Mouse (Mus musculus): ENCODE measurements at regions not wholly inside any gene's neighbourhood (a gene's known extent, or its start where the extent isn't known, plus 50 kb on each side); places are given as distances from the start of the nearest gene placed in this dataset.

DNA sequence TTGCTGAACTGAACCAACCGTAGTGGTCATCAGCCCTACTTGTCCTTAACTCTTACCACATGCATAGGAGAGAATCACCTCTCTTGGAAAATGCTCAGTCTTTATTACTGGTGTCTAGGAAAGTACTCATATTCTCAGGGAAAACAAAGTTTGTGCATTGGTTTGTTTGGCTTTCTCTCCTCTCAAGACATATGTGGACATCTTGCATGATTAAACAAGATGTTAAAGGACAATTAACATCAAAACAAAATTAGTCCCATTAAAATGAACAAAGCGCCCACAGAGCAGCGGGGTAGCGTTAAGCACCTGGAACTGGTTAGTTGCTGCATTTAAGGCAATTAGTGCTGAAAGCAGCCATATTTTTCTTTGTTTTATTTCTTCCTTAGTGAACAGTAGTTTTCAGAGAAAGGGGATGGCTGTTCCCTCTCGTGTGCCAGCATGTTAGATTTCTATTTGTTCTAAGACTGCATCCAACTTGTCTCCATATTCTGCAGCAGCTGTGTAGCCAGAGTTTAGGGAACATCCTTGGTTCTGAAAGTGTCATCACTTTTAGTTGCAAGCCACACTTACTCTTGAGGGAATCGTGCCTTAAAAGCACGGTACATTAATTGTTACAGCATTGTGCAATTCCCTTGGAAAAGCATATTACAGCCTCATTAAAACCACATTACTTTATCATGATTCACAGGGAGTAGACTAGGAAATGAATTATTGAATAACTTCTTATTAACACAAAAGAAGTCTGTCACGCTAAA is 137.7 kb downstream of the Ube2u start:
- no peak for DNase-seq

DNA sequence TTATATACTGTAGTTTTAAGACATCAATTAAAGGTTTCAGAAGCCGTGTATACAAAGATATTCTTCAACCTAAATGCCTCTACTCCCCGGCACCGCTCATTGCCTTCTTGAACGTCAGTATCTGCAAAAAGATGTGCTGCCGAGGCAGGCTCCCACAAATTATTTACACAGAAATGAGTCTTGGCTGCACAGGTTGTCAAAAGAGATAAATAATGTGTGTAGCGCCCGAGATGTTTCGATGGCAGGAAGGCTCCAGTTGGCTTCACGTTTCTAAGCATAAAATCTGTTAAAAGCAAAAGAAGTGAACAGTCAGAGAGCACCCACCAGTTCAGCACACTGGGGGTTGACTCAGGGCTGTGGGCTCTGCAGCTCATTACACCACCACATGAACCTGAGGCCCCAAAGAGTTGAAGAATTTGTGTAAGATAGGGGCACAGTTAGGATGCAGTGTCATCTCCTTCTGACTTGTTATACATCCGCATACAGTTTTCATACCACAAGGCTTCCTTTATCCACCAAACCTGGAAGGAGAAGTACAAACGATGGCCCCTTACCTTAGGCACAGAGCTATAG is 138.4 kb downstream of the Ube2u start:
- no peak for DNase-seq

DNA sequence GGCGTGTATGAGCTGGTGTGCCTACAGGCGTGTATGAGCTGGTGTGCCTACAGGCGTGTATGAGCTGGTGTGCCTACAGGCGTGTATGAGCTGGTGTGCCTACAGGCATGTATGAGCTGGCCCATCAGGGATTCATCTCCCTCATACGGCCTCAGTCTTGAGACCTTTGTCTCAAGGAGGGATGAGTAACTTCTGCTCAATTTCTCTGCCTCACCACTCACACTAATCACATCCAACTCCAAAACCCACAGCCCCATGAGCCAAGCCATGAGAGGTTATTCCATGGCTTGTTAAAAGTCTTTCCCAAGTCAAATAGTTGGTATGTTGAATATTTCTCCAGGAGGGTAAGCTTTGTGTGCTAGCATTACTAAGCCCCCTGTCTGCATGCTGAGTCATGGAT is 146.0 kb downstream of the Ube2u start:
- DNase-seq, result no peak

DNA sequence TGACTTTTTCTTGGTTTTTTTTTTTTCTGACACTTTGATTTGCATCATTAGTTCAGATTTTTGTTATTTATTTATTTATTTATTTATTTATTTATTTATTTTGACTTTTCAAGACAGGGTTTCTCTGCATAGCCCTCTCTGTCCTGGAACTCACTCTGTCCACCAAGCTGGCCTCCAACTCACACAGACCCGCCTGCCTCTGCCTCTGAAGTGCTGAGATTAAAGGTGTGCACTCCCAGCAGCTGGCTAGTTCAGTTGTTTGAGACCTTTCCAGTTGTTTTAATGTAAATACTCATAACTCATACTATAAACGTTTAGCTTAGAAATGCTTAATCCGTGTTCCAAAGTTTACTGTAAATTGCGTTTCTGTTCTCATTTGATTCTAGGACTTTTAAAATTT is 147.9 kb downstream of the Ube2u start:
- no peak for DNase-seq

DNA sequence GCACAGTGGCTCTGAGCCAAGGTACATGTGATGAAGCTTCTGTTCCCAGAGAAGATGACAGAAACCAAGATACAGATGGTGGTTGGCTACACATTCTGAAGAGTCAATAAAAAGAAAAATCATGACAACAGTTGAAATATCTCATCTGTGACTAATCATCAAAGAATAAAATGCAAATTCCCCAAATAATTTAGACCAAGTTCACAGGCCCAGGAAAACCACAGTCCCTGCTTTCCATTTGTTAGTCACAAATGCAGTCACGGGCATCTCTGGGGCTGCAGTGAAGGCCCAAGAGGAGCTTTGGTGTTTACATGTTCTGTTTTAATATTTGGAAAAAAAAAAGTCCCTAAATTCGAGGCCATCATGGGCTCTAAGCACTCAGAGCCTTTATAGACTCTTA is 142.1 kb upstream of the Cachd1 start:
- DNase-seq, result no peak

DNA sequence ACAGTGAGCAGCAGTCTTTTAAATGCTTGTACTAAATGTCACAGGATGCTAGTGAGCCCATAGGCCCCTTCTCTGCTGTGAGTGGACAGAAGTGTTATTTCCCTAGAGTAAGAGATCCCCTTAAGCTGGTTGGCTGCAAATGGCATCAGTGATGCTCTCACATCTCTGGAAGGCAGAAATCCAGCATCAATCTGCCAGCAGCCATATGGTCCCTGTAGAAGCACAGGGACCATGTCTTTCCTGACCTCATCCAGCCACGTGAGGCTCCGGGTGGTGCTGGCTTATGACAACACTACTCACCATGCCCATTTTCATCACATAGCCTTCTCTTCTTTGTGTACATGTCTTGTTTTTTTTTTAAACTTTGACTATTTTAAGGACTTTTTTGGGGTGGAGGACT is 138.9 kb upstream of the Cachd1 start:
- DNase-seq, result no peak

DNA sequence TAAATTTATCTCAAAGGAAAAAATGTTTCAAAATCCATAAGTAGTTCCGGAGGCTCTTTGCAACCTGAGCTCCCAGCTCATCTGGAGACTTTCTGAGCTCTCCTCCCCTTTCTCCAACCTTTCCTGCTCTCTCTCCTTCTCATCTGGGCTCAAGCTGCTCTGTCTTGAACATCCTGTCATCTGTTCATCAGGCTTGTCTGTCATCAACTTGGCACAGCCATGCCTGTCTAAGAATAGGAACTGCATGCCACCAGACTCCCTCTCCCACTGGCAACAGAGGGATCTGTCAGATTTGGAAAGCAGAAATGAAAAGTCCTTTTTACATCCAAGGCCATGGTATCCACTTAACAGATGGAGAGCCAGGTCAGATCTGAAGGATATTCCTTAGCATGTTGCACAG is 115.3 kb upstream of the Cachd1 start:
- no peak for DNase-seq

DNA sequence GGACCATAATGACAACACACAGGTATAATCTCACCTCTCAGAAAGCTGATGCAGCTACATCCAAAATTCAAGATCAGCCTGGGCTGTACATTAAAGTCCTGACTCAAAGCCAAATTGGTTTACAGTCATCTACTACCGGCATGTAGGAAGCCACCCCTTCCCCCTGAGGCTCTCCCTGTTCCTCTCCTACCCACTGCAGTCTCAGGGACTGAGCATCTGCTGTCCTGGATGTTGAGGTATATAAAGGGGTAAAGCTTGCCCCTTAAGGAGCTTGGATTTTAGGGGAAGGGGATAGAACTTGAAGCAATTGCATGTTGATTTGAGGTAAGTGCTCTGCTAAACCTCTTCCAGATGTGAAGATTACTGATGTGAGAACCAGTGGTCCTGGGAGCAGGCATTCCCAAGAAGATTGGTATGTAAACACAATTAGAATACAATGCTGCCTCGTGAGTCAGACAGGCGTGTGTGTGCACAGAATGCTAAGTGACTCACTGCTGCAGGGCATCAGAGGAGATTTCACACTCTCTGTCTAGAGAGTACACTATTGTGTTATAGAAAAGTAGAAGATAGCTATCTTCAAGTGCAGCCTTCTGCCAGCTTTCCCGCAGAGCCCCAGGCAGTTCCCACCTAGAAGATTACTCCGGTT is 111.7 kb upstream of the Cachd1 start:
- DNase-seq, result no peak

DNA sequence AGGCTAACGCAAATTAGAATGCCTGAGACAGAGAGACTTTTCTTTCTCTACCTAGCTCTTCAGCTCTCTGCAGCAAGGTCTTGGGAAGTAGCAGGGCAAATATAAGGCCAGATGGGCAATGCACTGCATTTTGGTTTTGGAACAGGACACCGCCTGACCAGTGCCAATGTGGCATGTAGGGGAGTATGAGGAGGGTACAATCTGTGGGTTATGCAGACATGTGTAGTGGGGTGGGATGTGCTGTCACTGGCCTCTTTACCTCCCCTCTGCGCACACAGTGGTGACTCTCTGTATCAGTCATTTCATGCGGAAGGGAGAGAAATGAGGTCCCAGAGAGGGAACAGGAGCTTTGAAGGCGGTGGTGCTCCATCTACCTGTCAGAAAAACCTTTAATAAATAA is 105.9 kb upstream of the Cachd1 start:
- DNase-seq, result no peak

DNA sequence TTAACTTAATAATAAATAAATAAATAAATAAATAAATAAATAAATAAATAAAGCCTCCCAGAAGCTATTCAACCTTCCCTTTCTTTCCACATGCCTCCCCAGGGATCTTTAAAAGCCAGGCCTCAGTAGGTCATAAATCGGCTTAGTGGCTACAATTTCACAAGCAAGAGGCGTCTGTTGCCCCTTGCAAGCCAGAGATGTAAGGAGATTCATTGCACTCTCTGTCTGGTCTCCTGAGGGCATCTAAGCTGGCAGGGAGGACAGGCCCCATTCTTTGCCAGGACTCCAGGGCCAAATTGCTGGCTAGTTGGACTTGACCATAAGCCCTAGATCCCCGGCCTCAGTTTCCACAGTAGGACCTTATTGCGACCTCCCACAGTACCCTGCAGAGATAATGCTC is 101.6 kb upstream of the Cachd1 start:
- no peak for DNase-seq

DNA sequence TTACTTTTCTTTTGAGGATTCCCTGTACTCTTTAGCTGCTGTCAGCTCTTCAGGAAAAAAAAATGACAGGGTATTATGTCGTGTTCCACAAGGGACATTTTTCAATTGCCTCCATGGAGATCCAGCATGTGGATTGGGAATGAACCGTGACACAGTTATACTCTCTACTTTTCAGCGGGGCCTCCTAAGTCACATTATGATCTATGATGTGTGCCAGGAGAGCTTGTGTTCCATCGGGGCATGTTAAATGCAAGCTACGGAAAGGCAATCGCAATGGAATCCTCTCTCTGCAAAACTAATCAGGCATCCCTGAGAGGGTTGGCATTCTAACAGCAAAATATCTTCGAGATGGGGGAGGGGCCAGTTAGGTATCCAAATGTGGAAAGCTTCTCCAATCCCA is 92.7 kb upstream of the Cachd1 start:
- no peak for DNase-seq

DNA sequence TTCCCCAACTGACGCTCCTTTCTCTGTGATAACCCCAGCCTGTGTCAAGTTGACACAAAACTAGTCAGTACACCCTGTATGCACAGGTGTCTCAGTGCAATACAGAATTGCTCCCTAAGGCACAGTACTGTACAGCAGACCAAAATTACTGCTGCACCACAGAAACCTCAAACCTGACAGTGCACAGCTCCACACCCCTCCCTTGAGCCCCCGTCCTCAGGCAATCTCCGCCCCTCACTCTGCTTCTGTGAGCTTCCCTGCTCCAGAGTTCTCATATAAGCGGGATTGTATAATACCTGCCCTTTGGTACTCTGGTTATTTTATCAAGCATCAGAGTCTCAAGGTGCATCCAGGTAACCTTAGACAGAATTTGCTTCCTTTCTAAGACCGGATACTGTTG is 76.5 kb upstream of the Cachd1 start:
- DNase-seq, result no peak

DNA sequence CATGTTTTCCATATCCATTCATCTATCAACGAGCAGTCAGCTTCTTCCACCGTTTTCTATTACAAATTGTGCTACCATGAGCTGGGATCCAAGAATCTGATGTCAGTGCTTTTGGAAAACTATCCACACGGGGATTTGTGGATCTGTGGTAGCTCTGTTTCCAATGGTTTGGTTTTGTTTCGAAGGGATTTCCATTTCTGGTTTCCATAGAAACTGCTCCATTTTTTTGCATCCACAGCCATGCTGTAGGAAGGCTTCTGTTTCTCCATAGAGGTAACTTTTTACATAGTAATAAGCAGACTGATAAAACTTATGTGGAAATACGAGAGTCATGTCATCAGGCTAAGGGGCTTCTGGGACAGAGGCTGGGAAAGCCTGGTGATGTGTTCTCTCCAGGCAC is 76.1 kb upstream of the Cachd1 start:
- DNase-seq, result no peak

DNA sequence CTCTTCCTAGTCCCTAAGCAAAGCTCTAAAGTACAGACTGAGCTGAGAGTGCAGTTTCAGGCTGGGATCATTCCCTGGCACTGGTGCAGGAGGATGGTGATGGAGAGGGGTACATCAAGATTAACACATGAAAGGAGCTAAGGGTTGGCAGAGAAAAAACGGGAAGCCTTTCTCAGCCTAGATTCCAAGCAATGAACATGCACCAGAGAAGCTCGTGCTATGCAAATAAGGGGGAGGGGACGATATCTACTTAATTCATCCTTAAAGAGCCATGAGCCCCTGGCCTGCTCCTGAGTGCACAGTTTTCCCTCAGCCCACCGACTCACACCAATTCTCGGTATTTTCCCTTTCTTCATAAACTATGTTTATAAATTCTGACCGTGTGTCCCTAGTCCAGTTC is 70.5 kb upstream of the Cachd1 start:
- no peak for DNase-seq

DNA sequence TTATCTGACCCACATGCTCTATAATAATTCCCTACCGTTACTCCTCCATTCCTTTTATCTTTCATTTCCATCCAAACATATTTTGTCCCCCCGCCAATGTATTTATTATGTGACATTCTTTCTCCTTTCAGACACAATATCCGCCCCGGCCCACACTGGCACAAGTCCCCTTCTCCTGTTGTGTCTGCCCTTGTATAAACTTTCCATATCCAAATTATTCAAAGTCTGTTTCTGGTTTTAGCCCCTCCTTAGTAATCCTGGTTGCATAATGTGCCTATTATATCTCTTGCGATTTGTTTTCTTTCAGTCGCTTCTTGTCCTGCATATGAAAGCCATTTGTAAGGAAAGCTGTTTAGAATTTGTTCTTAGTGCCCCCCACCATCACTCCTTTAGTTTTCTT is 69.3 kb upstream of the Cachd1 start:
- DNase-seq, result no peak

DNA sequence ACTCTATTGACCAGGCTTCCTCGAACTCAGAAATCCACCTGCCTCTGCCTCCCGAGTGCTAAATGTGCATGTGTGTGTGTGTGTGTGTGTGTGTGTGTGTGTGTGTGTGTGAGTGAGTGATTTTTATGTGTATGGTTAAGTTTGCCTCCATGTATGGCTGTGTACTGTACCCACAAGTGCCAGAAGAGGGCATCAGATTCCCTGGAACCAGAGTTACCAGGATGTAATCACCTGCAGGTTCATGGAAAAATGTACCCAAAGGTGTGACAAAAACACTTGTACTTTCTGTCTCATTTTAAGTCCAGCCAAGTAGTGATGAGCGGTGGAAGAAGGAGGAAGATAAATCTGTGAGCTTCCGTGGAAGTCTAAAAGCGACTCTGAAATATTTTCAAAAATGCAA is 68.2 kb upstream of the Cachd1 start:
- no peak for DNase-seq

DNA sequence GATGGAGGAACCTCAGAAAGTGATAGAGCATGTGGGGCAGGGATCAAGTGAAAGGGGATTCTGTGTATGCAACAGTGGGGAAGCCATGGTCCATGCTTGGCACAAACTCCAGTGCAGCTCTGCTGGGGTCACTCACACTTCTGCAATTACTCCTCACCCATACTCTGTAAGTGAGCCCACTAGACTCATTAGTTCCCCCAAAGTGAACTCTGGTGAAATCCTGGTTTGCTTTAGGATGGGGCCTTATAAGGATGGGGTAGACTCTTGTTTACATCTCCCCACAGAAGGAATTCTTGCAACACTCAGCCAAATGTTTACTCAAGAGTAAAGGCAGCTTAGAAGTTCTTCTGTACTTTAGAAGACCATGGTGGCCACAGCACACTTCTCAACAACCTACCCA is 62.2 kb upstream of the Cachd1 start:
- no peak for DNase-seq

DNA sequence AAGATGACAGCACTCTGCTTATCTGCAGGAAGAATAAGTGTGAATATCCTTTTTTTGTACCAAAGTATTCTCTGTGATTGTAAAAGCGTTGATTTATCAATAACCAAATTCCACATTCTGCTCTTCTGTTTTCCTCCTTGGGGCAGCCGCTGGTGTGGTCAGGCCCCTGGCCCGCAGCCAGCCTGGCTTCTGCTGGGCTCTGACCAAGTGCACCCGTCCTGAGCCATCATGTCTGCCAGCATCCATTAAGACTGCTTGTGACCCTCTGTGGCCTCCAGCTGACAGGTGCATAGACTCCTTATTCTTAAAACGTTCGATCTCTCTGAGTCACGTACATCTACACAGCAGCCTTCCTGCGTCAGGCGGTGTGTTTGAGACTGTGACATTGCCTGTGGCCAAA is 58.9 kb upstream of the Cachd1 start:
- no peak for DNase-seq

DNA sequence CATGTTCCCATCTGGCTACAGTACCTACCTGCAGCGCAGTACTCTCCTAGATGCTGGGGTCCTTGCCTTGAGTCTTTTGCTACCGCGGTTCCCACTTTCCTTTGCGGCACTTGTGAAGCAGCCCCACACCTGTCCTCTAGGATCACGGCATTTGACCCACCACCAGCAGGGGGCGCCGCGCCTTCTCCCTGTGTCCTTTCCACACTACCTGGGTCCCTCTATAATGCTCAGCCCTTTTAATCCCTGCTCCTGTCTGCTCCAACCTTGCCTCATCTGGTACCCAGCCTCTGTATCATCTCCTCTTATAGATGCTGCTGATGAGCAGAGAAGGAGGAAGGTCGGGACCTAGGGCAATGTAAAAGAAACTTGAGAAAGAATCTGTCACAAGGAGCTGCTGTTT is 53.9 kb upstream of the Cachd1 start:
- peak; percentile 16 to 24 for DNase-seq

DNA sequence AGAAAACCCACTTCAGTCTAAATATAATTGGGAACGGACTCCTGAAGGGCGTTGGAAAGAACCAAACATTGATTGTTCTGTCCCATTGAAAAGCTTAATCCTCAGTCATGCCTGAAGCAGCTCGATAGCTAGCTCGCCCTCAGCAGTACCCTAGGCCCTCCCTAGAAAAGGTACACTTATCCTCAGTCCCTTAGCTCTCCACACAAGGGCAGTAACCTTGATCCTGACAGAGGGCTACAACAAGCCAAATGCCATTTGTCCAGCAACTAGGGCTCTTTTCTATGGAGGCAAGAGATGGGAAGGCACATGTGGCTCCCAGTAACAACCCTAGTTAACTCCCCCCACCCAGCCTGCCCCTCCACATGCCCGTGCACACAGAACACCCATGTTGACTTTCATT is 53.4 kb upstream of the Cachd1 start:
- no peak for DNase-seq

DNA sequence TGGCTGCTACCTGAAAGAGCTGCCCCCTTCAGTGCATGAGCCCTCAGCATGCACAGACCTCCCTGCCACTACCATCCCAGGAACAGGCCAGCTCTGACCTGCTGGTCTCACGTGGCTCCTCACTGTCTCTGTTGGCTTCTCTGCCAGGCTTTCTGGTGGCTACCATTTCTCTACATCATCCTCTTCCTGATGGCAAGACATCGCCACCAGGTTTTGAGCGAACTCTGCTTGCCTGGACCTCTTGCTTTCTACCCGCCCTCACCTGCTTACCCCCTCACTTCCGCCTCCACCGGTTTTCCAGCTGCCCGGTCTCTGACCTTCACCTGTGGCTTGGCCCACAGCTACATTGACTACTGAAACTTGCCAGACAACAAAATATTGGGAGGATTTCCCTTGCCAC is 50.7 kb upstream of the Cachd1 start:
- DNase-seq, result no peak

DNA sequence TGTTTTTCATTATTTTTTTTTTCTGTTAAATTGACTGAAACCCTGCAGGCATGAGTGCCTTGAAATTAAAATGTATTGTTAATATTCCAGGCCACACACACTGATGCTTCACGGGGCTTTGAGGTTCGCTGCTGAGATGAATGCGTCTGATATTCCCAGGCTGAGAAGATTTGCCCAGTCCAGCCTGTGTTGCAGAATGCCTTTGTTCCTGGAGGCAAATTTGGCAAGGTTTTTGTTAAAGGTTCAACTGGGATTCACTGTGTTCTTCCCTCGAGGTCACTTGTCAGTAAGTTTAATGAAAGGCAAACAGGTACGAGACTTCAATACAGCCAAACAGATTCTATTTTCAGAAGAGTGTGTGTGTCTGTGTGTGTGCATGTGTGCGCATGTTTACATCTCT is 50.0 kb upstream of the Cachd1 start:
- no peak for DNase-seq

Measured in thymus, postnatal 36 days (tissue).